Mouse (Mus musculus): ENCODE results near the gene Bst2. TPM values are rescaled to one million over a fixed set of nuclear protein-coding genes. Genes with fewer than 3 reads are reported as not detected.

Bst2 gene
- polyA plus RNA-seq, 1 experiment from 2014 or later, result 16.4 TPM

DNA sequence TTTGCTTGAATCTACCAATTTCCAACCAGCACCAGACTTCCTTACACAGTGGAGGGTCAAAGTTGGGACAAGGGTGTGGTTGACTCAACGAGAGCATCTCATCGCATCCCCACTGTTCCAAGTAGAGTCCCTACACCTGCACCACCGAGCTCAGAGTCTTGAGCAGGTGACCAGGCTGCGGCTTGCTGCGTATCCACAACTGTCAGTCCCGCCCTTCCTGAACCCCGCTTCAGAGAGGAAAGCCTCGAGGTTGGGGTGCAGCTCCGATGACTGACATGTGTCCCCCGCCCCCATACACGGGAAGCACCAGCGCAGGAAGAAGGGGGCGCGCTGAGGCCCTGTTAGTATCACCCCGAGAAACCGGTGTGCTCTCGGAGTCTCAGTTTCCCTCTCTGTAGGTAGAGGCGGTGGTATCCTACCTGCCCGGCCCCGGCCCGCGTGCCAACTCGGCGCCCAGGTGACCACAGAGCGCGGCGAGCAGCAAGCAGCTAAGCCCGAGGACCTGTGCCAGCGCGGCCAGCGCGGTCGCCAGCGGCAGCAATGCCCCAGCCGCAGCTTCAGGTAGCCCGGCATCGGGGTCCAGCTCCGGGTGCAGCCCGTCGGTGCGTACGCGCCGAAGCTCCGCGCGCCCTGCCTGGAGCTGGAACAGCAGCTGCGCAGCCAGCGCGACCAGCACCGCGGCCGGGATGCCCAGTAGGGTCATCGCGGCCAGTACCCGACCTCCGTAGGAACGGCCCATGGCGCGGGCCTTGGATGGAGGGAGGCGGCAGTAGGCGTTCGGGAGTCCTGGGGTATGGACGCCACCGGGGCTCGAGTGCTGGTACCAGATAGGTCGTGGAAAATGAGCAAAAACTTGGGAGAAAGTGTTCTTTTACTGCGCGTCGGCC, 21.1 kb upstream of the Bst2 start, which contains the start of gene Tmem221:
Gene Tmem221 (minus strand): TSS at position 801 of the 887 bp plus-strand sequence.
- peak within 1 kb of the TSS; percentile 52 for H3K4me2 ChIP-seq (replicated peaks)
- H3K9me3 ChIP-seq, result no peaks in the 10 kb centered on the region
- H3K36me3 ChIP-seq, result no peaks in the 10 kb centered on the region
- H3K27ac ChIP-seq, result no peak within 1 kb of the TSS
- H3K4me3 ChIP-seq, result peak within 1 kb of the TSS; percentile 19
- H3K9ac ChIP-seq, result 0 out of 2 replicates have a peak within 1 kb of the TSS, but pooled peaks have one; percentile 8
- H3K27me3 ChIP-seq (replicated peaks), result peaks cover 83% of the 10 kb centered on the region
- 5% methylated on average over 70 of the region's 70 CpGs for WGBS
- no peak for ATAC-seq (ENCODE audit: low FRiP score, low read depth)
- H3K4me1 ChIP-seq, result peaks cover 12% of the 10 kb centered on the region

DNA sequence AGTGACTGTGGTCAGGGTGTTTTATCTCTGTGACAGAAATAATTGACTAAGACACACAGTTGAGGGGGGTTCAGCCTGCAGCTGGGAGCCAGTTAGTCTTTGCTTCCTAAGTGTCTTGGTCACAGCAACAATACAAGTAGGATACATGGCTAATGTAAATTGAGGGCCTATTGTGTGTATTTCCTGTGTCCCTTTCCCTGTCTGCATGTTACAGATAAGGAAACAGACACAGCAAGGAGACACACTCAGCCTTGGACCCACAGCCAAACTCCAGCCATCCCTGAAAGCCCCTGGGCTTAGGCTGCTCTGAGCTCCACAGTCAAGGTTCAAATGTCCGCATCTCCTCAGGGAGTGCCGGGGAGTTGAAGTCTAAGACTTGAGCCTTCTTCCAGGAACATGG, 17.4 kb upstream of the Bst2 start:
- Histone ChIP-seq H3K36me3 (no peaks in the 10 kb centered on the region), H3K4me1 (peaks cover 12% of the 10 kb centered on the region), H3K4me3 (no peak overlapping the region), H3K27ac (no peak overlapping the region), H3K9ac (no peak overlapping the region), H3K27me3 (replicated peaks) (peaks cover 48% of the 10 kb centered on the region), H3K9me3 (no peaks in the 10 kb centered on the region), H3K4me2 (replicated peaks) (no peak overlapping the region)
- WGBS, result 88% methylated on average over 2 of the region's 2 CpGs
- no peak for ATAC-seq (ENCODE audit: low FRiP score, low read depth)

DNA sequence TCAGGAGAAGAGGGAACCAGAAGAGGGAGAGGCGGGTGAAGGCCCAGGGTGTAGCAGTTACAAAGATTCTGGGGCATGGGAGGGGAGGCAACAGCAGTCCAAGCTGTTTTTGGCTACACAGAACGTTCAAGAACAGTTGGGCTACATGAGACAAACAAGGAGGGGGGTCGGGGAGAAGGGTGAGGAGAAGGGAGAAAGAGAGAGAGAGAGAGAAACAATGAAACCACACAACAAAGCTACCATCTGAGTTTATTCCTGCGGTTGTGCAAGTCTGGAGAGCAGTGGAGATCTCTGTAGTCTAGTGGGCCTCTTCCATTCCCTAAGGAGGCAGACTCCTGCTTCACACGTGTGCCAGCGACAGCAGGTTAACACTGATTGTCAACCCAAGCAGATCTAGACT, 16.7 kb upstream of the Bst2 start:
- no peaks in the 10 kb centered on the region for H3K9me3 ChIP-seq
- H3K4me1 ChIP-seq, result peaks cover 9% of the 10 kb centered on the region
- H3K27me3 ChIP-seq (replicated peaks), result peaks cover 42% of the 10 kb centered on the region
- H3K4me2 ChIP-seq (replicated peaks), result no peak overlapping the region
- no peak overlapping the region for H3K9ac ChIP-seq
- H3K27ac ChIP-seq, result no peak overlapping the region
- WGBS, result 71% methylated on average over 6 of the region's 6 CpGs
- no peak overlapping the region for H3K4me3 ChIP-seq
- no peak for ATAC-seq (ENCODE audit: low FRiP score, low read depth)
- H3K36me3 ChIP-seq, result no peaks in the 10 kb centered on the region

DNA sequence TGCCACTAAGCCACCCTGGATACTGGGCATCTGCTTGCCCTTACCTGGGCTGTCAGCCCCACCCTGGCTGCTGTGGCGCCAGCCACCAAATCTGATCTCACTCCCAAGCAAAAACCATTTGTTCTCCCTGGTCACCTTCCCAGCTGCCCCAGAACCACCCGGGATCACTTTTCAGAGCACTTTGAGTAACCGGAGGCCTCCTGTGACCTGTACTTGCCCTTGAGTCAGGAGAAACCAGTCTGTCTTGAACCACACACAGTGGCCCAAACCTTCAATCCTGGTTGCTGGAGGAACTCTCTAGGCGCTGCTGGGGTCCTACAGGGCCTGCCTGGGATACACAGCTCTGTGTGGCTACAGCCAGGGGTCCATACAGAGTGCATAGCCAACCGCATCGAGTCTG, 15.5 kb upstream of the Bst2 start:
- no peak for ATAC-seq (ENCODE audit: low FRiP score, low read depth)
- Histone ChIP-seq H3K4me2 (replicated peaks) (no peak overlapping the region), H3K9ac (no peak overlapping the region), H3K9me3 (no peaks in the 10 kb centered on the region), H3K36me3 (peaks cover 5% of the 10 kb centered on the region), H3K27me3 (replicated peaks) (peaks cover 29% of the 10 kb centered on the region), H3K4me1 (no peaks in the 10 kb centered on the region), H3K27ac (no peak overlapping the region), H3K4me3 (no peak overlapping the region)
- 70% methylated on average over 6 of the region's 6 CpGs for WGBS

DNA sequence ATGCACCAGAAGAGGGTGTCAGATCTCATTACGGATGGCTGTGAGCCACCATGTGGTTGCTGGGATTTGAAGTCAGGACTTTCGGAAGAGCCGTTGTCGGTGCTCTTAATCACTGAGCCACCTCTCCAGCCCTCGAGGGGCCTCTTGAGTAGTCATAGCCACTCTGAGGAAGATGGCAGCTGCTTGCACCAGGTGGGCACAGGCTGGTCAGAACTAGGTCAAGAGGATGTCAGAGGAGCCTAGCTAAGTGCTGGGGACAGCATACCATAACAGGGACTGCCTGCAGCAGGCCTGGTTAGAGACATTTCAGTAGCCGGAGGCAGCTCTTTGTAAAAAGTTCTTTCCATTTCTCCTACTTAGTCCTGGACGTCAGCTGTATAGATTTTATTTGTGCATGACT, 13.5 kb upstream of the Bst2 start:
- H3K27ac ChIP-seq, result no peak overlapping the region
- no peak overlapping the region for H3K4me2 ChIP-seq (replicated peaks)
- WGBS, result 77% methylated on average over 7 of the region's 7 CpGs
- no peak overlapping the region for H3K9ac ChIP-seq
- peaks cover 22% of the 10 kb centered on the region for H3K36me3 ChIP-seq
- no peaks in the 10 kb centered on the region for H3K9me3 ChIP-seq
- ATAC-seq (ENCODE audit: low FRiP score, low read depth), result no peak
- no peak overlapping the region for H3K4me3 ChIP-seq
- no peaks in the 10 kb centered on the region for H3K4me1 ChIP-seq
- H3K27me3 ChIP-seq (replicated peaks), result peaks cover 9% of the 10 kb centered on the region

DNA sequence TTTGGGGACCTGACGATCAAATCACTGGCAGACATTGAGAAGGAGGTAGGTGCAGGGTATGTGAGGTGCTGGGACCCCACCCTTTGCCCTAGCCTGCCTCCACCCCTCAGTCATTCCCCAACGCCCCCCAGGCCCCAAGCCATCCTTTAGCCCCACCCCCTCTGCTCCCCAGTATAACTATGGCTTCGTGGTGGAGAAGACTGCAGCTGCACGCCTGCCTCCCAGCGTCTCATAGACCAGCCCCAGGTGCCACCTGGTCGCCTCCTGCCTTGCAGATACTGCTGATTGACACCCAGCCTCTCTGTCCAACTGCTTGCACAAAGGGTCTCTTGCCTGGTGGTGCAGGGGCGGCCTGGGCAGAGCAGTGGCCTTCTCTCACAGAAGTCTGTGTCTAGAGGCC, 10.3 kb upstream of the Bst2 start:
- Histone ChIP-seq H3K27ac (no peak overlapping the region), H3K4me1 (peaks cover 10% of the 10 kb centered on the region), H3K36me3 (peaks cover 30% of the 10 kb centered on the region), H3K4me2 (replicated peaks) (no peak overlapping the region), H3K4me3 (no peak overlapping the region), H3K27me3 (replicated peaks) (no peaks in the 10 kb centered on the region), H3K9me3 (no peaks in the 10 kb centered on the region), H3K9ac (no peak overlapping the region)
- no peak for ATAC-seq (ENCODE audit: low FRiP score, low read depth)
- 87% methylated on average over 7 of the region's 7 CpGs for WGBS

DNA sequence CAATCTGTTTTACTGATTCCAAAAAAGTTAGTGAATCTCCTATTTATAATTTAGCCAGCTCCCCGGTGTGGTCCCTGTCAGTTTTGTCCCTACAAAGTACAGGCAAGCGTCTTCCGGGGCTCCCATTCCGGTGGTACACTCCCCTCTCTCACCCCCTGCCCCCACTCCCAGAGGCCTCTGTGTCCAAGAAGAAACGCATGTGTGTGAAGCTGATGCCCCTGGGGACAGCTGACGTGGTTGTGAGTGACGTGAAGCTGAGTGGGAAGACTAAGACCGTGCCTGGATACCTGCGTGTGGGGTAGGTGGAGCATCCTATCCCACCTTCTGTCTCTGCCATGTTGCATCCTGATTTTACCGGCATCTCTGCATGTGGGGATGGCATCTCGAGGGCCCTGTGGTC, 7.8 kb upstream of the Bst2 start:
- Histone ChIP-seq H3K4me1 (peaks cover 10% of the 10 kb centered on the region), H3K27ac (no peak overlapping the region), H3K4me2 (replicated peaks) (no peak overlapping the region), H3K9me3 (no peaks in the 10 kb centered on the region), H3K4me3 (no peak overlapping the region), H3K9ac (no peak overlapping the region), H3K27me3 (replicated peaks) (no peaks in the 10 kb centered on the region), H3K36me3 (peaks cover 30% of the 10 kb centered on the region)
- 93% methylated on average over 11 of the region's 11 CpGs for WGBS
- ATAC-seq (ENCODE audit: low FRiP score, low read depth), result no peak

DNA sequence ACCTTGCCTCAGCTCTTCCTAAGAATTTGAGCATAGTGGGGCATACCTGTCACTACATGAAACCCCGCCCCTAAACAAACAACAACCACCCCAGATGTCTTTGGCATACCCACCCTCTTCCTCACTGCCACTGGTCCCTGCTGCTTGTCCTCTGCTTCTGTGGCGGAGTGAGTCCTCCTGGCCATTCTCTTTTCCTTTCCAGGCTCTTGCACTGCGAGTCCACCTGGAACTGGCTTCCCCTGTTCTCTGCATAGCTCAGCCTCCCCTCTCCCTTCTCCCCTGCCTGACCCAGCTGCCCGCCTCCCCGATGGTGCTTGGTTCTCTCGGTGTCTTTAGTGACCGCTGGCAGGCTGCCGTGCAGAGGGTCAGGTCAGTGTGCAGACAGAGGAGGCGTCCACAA, 6.5 kb upstream of the Bst2 start:
- peaks cover 10% of the 10 kb centered on the region for H3K4me1 ChIP-seq
- peaks cover 30% of the 10 kb centered on the region for H3K36me3 ChIP-seq
- 89% methylated on average over 9 of the region's 9 CpGs for WGBS
- peak overlapping the region; percentile 74 for H3K4me3 ChIP-seq
- no peak for ATAC-seq (ENCODE audit: low FRiP score, low read depth)
- H3K4me2 ChIP-seq (replicated peaks), result peak overlapping the region; percentile 86
- no peak overlapping the region for H3K27ac ChIP-seq
- no peaks in the 10 kb centered on the region for H3K9me3 ChIP-seq
- H3K27me3 ChIP-seq (replicated peaks), result no peaks in the 10 kb centered on the region
- peak overlapping the region; percentile 73; the same call in 1 of the 2 replicates for H3K9ac ChIP-seq

DNA sequence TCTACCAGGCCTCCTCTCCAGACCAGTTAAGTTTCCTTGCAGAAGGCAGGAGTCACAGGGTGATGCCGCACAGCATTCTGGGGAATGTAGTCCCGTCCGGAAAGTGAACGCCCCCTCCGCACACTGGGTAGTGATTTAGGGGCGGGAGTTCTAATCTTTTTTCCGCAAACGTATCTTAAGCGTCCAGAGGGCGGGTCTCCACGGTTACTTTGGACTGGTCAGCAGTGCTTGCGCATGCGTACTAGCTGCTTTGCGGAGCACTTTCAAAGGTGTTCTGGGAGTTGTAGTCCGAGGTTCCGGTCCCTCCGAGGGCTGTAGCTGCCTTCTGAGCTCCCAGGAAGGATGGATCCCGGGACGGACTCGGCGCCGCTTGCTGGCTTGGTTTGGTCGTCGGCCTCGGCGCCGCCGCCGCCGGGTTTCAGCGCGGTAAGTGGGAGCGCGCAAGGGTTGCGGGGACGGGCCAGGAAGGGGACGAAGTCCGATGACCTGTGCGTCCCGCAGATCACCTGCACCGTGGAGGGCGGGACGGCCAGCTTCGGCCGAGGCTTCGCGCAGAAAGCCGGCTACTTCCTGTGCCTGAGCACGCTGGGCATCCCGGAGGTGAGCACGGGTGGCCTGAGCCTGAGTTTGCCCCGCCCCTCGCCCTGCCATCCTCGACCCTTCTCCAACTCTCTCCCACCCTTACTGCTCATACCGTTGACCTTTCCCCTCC, 5.5 kb upstream of the Bst2 start, which contains the start of gene Mvb12a:
Gene Mvb12a (plus strand): TSS at position 291 of the 712 bp plus-strand sequence.
- ATAC-seq (ENCODE audit: low FRiP score, low read depth), result peak; percentile 94
- peak within 1 kb of the TSS; percentile 86 for H3K4me2 ChIP-seq (replicated peaks)
- H3K4me3 ChIP-seq, result peak within 1 kb of the TSS; percentile 74
- no peak within 1 kb of the TSS; the same call in 1 of the 2 replicates for H3K27ac ChIP-seq
- 0 out of 2 replicates have a peak, but pooled peaks cover 8% of the 10 kb centered on the region for H3K27me3 ChIP-seq (replicated peaks)
- no peaks in the 10 kb centered on the region for H3K9me3 ChIP-seq
- H3K9ac ChIP-seq, result peak within 1 kb of the TSS; percentile 73
- WGBS, result under 1% methylated on average over 55 of the region's 55 CpGs
- H3K4me1 ChIP-seq, result peaks cover 12% of the 10 kb centered on the region
- peaks cover 26% of the 10 kb centered on the region for H3K36me3 ChIP-seq

DNA sequence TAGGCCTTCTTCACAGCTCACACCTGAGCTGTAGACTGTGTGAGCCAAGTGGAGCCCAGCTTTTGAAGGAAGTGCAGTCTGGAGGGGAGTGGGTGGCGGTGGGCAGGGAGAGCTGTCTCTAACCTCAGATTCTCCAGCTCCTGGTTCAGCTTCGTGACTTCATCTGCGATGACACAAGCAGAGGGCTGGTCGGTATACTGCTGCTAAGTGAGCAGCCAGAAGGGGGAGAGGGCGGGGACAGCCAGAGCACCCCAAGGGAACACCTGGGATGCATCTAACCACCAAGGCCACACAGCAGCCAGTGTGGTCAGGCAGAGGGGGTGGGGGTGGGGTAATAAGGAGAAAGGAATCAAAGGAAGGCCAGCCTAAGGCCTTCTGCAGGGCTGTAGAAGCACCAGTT, 1.6 kb downstream of the Bst2 start:
- H3K9ac ChIP-seq, result no peak overlapping the region
- H3K9me3 ChIP-seq, result no peaks in the 10 kb centered on the region
- no peak overlapping the region for H3K4me3 ChIP-seq
- no peak overlapping the region for H3K27ac ChIP-seq
- H3K36me3 ChIP-seq, result no peaks in the 10 kb centered on the region
- peaks cover 17% of the 10 kb centered on the region for H3K27me3 ChIP-seq (replicated peaks)
- WGBS, result 68% methylated on average over 5 of the region's 5 CpGs
- no peak for ATAC-seq (ENCODE audit: low FRiP score, low read depth)
- no peak overlapping the region for H3K4me2 ChIP-seq (replicated peaks)
- peaks cover 12% of the 10 kb centered on the region for H3K4me1 ChIP-seq

DNA sequence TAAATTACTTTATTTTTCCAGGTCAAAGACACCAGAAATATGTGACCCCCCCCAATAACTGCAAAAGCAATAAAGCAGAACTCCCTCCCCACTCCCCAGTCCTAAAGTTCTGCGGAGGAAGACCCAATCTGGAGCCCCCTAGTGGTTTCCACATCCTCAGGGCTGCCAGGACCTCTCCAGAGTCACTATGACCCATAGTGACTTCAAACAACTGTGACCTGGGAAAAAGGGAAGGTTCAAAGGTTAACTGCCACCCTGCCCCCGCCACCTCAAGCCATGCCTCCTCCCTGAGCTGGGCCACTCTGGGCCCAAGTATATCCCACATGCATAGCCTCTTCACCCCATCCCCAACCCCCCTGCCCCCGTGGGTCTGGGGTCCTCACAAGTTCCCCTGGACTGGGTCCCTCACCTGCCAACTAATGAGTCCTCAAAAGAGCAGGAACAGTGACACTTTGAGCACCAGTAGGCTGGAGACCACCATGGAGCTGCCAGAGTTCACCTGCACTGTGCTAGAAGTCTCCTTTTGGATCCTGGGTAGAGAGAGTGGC, 2.9 kb downstream of the Bst2 start:
- WGBS, result 38% methylated on average over 3 of the region's 3 CpGs
- no peak for ATAC-seq (ENCODE audit: low FRiP score, low read depth)

More for the DNA sequence above, 2.9 kb downstream of the Bst2 start:
- H3K36me3 ChIP-seq, result no peaks in the 10 kb centered on the region
- no peak overlapping the region for H3K4me3 ChIP-seq
- no peak overlapping the region for H3K4me2 ChIP-seq (replicated peaks)
- H3K9me3 ChIP-seq, result no peaks in the 10 kb centered on the region
- H3K27me3 ChIP-seq (replicated peaks), result peaks cover 17% of the 10 kb centered on the region
- peaks cover 12% of the 10 kb centered on the region for H3K4me1 ChIP-seq
- no peak overlapping the region for H3K27ac ChIP-seq
- H3K9ac ChIP-seq, result no peak overlapping the region

Data from neural tube, embryonic 12.5 days (tissue).